Mouse (Mus musculus) MEL (cell line): ENCODE results near the gene Hey2. TPM values are rescaled to one million over a fixed set of nuclear protein-coding genes. Genes with fewer than 3 reads are reported as not detected.

ENCODE experiments used
- DNase-seq: peaks from one replicate; pipeline ENCODE4 v3.0.0; 2011; ENCODE audit warnings: low read depth, low spot score
- H3K27ac ChIP-seq: 2 replicates; pipeline ENCODE4 v1.5.1; 2012; ENCODE audit warnings: low read depth, mild to moderate bottlenecking, control low read depth, low read length, moderate library complexity; ENCODE audit not compliant: control insufficient read depth
- H3K27me3 ChIP-seq, 2 experiments: fragments of 150-350 bp in 1 of 2; sonication (generic) in 1 of 2; 2 replicates each; pipeline ENCODE4 v1.6.1; 2012; ENCODE audit warnings: low read length in 2 of 2, mild to moderate bottlenecking in 2 of 2, improper control_type of control experiment in 1 of 2, moderate library complexity in 1 of 2; ENCODE audit not compliant: insufficient read depth in 2 of 2, control insufficient read depth in 1 of 2
- H3K36me3 ChIP-seq, 2 experiments: 2 replicates each; pipeline ENCODE4 v1.6.1; 2012 to 2014; ENCODE audit warnings: low read length in 2 of 2, improper control_type of control experiment in 1 of 2, inconsistent platforms in 1 of 2, mild to moderate bottlenecking in 1 of 2; ENCODE audit not compliant: insufficient read depth in 2 of 2, control insufficient read depth in 1 of 2
- H3K4me1 ChIP-seq, 2 experiments: fragments of 150-350 bp in 1 of 2; sonication (generic) in 1 of 2; 2 replicates each; pipeline ENCODE4 v1.6.1; 2012; ENCODE audit warnings: low read length in 2 of 2, improper control_type of control experiment in 1 of 2, mild to moderate bottlenecking in 1 of 2; ENCODE audit not compliant: insufficient read depth in 2 of 2, control insufficient read depth in 1 of 2
- H3K4me3 ChIP-seq, 2 experiments: fragments of 150-350 bp in 1 of 2; sonication (generic) in 1 of 2; 2 replicates each; pipeline ENCODE4 v1.5.1; 2012; ENCODE audit warnings: low read depth in 2 of 2, low read length in 2 of 2, mild to moderate bottlenecking in 2 of 2, moderate library complexity in 2 of 2, control low read depth in 1 of 2, improper control_type of control experiment in 1 of 2; ENCODE audit not compliant: control insufficient read depth in 1 of 2, insufficient read depth in 1 of 2
- H3K79me2 ChIP-seq: 2 replicates; pipeline ENCODE4 v1.6.1; 2012; ENCODE audit warnings: mild to moderate bottlenecking, low read length, moderate library complexity; ENCODE audit not compliant: control insufficient read depth, poor library complexity, insufficient read depth
- H3K9ac ChIP-seq: 2 replicates; pipeline ENCODE4 v1.6.1; 2012; ENCODE audit warnings: low read depth, mild to moderate bottlenecking, control low read depth, low read length, moderate library complexity; ENCODE audit not compliant: control insufficient read depth, poor library complexity, severe bottlenecking
- H3K9me3 ChIP-seq: fragments of 150-350 bp; sonication (generic); replicated peaks from 2 replicates; pipeline ENCODE4 v1.6.1; 2012; ENCODE audit warnings: mild to moderate bottlenecking, low read length, improper control_type of control experiment, moderate library complexity; ENCODE audit not compliant: insufficient read depth
- CHD1 ChIP-seq: IDR thresholded peaks from 2 replicates; pipeline ENCODE4 v1.6.1; 2012; ENCODE audit warnings: low read depth, mild to moderate bottlenecking, inconsistent platforms, low read length, improper control_type of control experiment
- CHD2 ChIP-seq: IDR thresholded peaks from 2 replicates; pipeline ENCODE4 v1.6.1; 2011; ENCODE audit warnings: low read length, improper control_type of control experiment
- CTCF ChIP-seq, 3 experiments: IDR thresholded peaks in 2 of 3; conservative IDR thresholded peaks in 1 of 3; 2 replicates each; pipeline ENCODE4 v1.5.1; 2011 to 2012; ENCODE audit warnings: low read length in 3 of 3, low read depth in 2 of 3, mild to moderate bottlenecking in 2 of 3, improper control_type of control experiment in 1 of 3, inconsistent platforms in 1 of 3, mixed read lengths in 1 of 3, moderate library complexity in 1 of 3; ENCODE audit not compliant: control insufficient read depth in 1 of 3, insufficient read depth in 1 of 3, poor library complexity in 1 of 3, severe bottlenecking in 1 of 3
- E2F4 ChIP-seq: IDR thresholded peaks from 2 replicates; pipeline ENCODE4 v1.6.1; 2011; ENCODE audit warnings: low read depth, low read length, improper control_type of control experiment, borderline replicate concordance
- EP300 ChIP-seq, 2 experiments: IDR thresholded peaks; 2 replicates each; pipeline ENCODE4 v1.6.1; 2011; ENCODE audit warnings: improper control_type of control experiment in 2 of 2, low read length in 2 of 2, low read depth in 1 of 2, mild to moderate bottlenecking in 1 of 2
- ETS1 ChIP-seq: IDR thresholded peaks from 2 replicates; pipeline ENCODE4 v1.6.1; 2012; ENCODE audit warnings: low read depth, mild to moderate bottlenecking, inconsistent platforms, low read length, improper control_type of control experiment, moderate library complexity
- GABPA ChIP-seq: IDR thresholded peaks from 2 replicates; pipeline ENCODE4 v1.6.1; 2012; ENCODE audit warnings: low read depth, mild to moderate bottlenecking, inconsistent platforms, low read length, improper control_type of control experiment, moderate library complexity
- GATA1 ChIP-seq: IDR thresholded peaks from 2 replicates; pipeline ENCODE4 v1.6.1; 2011; ENCODE audit warnings: low read depth, low read length, improper control_type of control experiment
- HCFC1 ChIP-seq: IDR thresholded peaks from 2 replicates; pipeline ENCODE4 v1.6.1; 2012; ENCODE audit warnings: low read depth, mild to moderate bottlenecking, inconsistent platforms, low read length, improper control_type of control experiment, moderate library complexity
- JUND ChIP-seq: IDR thresholded peaks from 2 replicates; pipeline ENCODE4 v1.6.1; 2011; ENCODE audit warnings: low read depth, mild to moderate bottlenecking, improper control_type of control experiment, low read length
- KAT2A ChIP-seq: conservative IDR thresholded peaks from 2 replicates; pipeline ENCODE4 v1.6.1; 2012; ENCODE audit warnings: low read depth, low read length, improper control_type of control experiment, inconsistent platforms
- MAFK ChIP-seq: IDR thresholded peaks from 2 replicates; pipeline ENCODE4 v1.6.1; 2011; ENCODE audit warnings: low read depth, mild to moderate bottlenecking, low read length, improper control_type of control experiment, borderline replicate concordance
- MAX ChIP-seq: IDR thresholded peaks from 2 replicates; pipeline ENCODE4 v1.6.1; 2011; ENCODE audit warnings: low read length, improper control_type of control experiment
- MAZ ChIP-seq: IDR thresholded peaks from 2 replicates; pipeline ENCODE4 v1.6.1; 2012; ENCODE audit warnings: low read depth, mild to moderate bottlenecking, inconsistent platforms, low read length, improper control_type of control experiment
- MEF2A ChIP-seq: IDR thresholded peaks from 2 replicates; pipeline ENCODE4 v1.6.1; 2014; ENCODE audit warnings: low read depth, mild to moderate bottlenecking, inconsistent platforms, low read length, improper control_type of control experiment; ENCODE audit not compliant: poor library complexity, insufficient replicate concordance, severe bottlenecking; ENCODE audit errors: extremely low read depth
- MXI1 ChIP-seq: IDR thresholded peaks from 2 replicates; pipeline ENCODE4 v1.6.1; 2011; ENCODE audit warnings: mild to moderate bottlenecking, low read depth, low read length, improper control_type of control experiment
- MYB ChIP-seq: IDR thresholded peaks from 2 replicates; pipeline ENCODE4 v1.6.1; 2011; ENCODE audit warnings: mild to moderate bottlenecking, low read depth, low read length, improper control_type of control experiment
- MYC ChIP-seq: IDR thresholded peaks from 2 replicates; pipeline ENCODE4 v1.6.1; 2011; ENCODE audit warnings: low read depth, mild to moderate bottlenecking, low read length, improper control_type of control experiment, moderate library complexity
- NELFE ChIP-seq: IDR thresholded peaks from 2 replicates; pipeline ENCODE4 v1.6.1; 2011; ENCODE audit warnings: low read depth, low read length, improper control_type of control experiment
- NRF1 ChIP-seq: IDR thresholded peaks from 2 replicates; pipeline ENCODE4 v1.6.1; 2014; ENCODE audit warnings: low read depth, mild to moderate bottlenecking, inconsistent platforms, low read length, improper control_type of control experiment, moderate library complexity; ENCODE audit not compliant: poor library complexity, insufficient read depth, severe bottlenecking
- POLR2A ChIP-seq, 2 experiments: IDR thresholded peaks; 2 replicates each; pipeline ENCODE4 v1.6.1; 2011 to 2012; ENCODE audit warnings: low read length in 2 of 2, mild to moderate bottlenecking in 2 of 2, control low read depth in 1 of 2, improper control_type of control experiment in 1 of 2, low read depth in 1 of 2, moderate library complexity in 1 of 2; ENCODE audit not compliant: control insufficient read depth in 1 of 2, insufficient read depth in 1 of 2, poor library complexity in 1 of 2
- POLR2AphosphoS2 ChIP-seq: IDR thresholded peaks from 2 replicates; pipeline ENCODE4 v1.6.1; 2011; ENCODE audit warnings: low read length, improper control_type of control experiment
- RCOR1 ChIP-seq: IDR thresholded peaks from 2 replicates; pipeline ENCODE4 v1.6.1; 2012; ENCODE audit warnings: low read depth, mild to moderate bottlenecking, inconsistent platforms, low read length, improper control_type of control experiment
- SIN3A ChIP-seq: IDR thresholded peaks from 2 replicates; pipeline ENCODE4 v1.6.1; 2012; ENCODE audit warnings: low read length, improper control_type of control experiment, inconsistent platforms
- SMC3 ChIP-seq: IDR thresholded peaks from 2 replicates; pipeline ENCODE4 v1.6.1; 2011; ENCODE audit warnings: low read depth, low read length, improper control_type of control experiment
- TAL1 ChIP-seq: IDR thresholded peaks from 2 replicates; pipeline ENCODE4 v1.6.1; 2012; ENCODE audit warnings: mild to moderate bottlenecking, inconsistent platforms, low read length, moderate library complexity, mixed read lengths
- TBP ChIP-seq: IDR thresholded peaks from 2 replicates; pipeline ENCODE4 v1.8.0; 2011; ENCODE audit warnings: low read depth, low read length, improper control_type of control experiment
- TCF12 ChIP-seq: IDR thresholded peaks from 2 replicates; pipeline ENCODE4 v1.6.1; 2014; ENCODE audit warnings: low read depth, mild to moderate bottlenecking, inconsistent platforms, low read length, improper control_type of control experiment, moderate library complexity
- UBTF ChIP-seq: IDR thresholded peaks from 2 replicates; pipeline ENCODE4 v1.6.1; 2012; ENCODE audit warnings: low read depth, mild to moderate bottlenecking, inconsistent platforms, low read length, improper control_type of control experiment, moderate library complexity, borderline replicate concordance; ENCODE audit not compliant: insufficient read depth
- USF2 ChIP-seq, 2 experiments: IDR thresholded peaks; 2 replicates each; pipeline ENCODE4 v1.6.1; 2011 to 2012; ENCODE audit warnings: improper control_type of control experiment in 2 of 2, low read length in 2 of 2, borderline replicate concordance in 1 of 2, inconsistent platforms in 1 of 2, low read depth in 1 of 2, mild to moderate bottlenecking in 1 of 2; ENCODE audit not compliant: insufficient read depth in 1 of 2
- ZC3H11A ChIP-seq: IDR thresholded peaks from 2 replicates; pipeline ENCODE4 v1.6.1; 2012; ENCODE audit warnings: low read depth, mild to moderate bottlenecking, inconsistent platforms, low read length, improper control_type of control experiment
- ZKSCAN1 ChIP-seq: IDR thresholded peaks from 2 replicates; pipeline ENCODE4 v1.6.1; 2012; ENCODE audit warnings: low read depth, mild to moderate bottlenecking, inconsistent platforms, low read length, improper control_type of control experiment, moderate library complexity
- ZNF384 ChIP-seq: IDR thresholded peaks from 2 replicates; pipeline ENCODE4 v1.6.1; 2012; ENCODE audit warnings: low read depth, mild to moderate bottlenecking, inconsistent platforms, low read length, improper control_type of control experiment
- polyA plus RNA-seq, 2 experiments: library from polyadenylated mRNA; stranded (reverse) in 1 of 2; unstranded in 1 of 2; fragments of >175 nt in 1 of 2; fragments of >200 nt in 1 of 2; gene quantifications; 2 replicates each; pipeline versions ENCODE4 v1.2.1 to v1.2.4; 2012; ENCODE audit warnings: low replicate concordance in 2 of 2, low read depth in 1 of 2; ENCODE audit not compliant: insufficient read length in 2 of 2, insufficient read depth in 1 of 2, missing spikeins in 1 of 2
- total RNA-seq: library from RNA; depleted of rRNA; stranded (reverse); fragments of 300-350 nt; gene quantifications from 2 replicates; pipeline ENCODE4 v1.2.3, GENCODE M21; 2012

Hey2 gene
- total and polyA plus RNA-seq, 3 experiments = 0.08 TPM; not detected in 2

- TF ChIP-seq TBP = no peak
- TF ChIP-seq E2F4 = no peak
- no peak for TF ChIP-seq JUND
- no peak for TF ChIP-seq CHD2
- TF ChIP-seq ZC3H11A = peak; percentile 68
- no peak for TF ChIP-seq MAFK
- no peak for TF ChIP-seq HCFC1
- TF ChIP-seq ETS1 = no peak
- TF ChIP-seq GATA1 = no peak
- no peak for TF ChIP-seq GABPA
- no peak for TF ChIP-seq KAT2A
- TF ChIP-seq MAZ = no peak
- no peak for TF ChIP-seq UBTF
- TF ChIP-seq CTCF (IDR thresholded peaks at IDR 0.05 in 2 of 3, conservative IDR thresholded peaks at IDR 0.05 in 1 of 3; ENCODE audit: control insufficient read depth in 1 of 3, insufficient read depth in 1 of 3, low read depth in 2 of 3, low read length in 3 of 3, poor library complexity in 1 of 3, severe bottlenecking in 1 of 3) = peak; percentile 18 to 79 (median 32); a peak in 3 of 6 replicates
- no peak for TF ChIP-seq NELFE
- no peak for TF ChIP-seq MYC
- no peak for TF ChIP-seq USF2 (IDR thresholded peaks at IDR 0.05; ENCODE audit: borderline replicate concordance in 1 of 2, insufficient read depth in 1 of 2, low read depth in 1 of 2, low read length in 2 of 2)
- peak; percentile 85 for TF ChIP-seq SMC3
- no peak for TF ChIP-seq RCOR1
- no peak for TF ChIP-seq MAX
- TF ChIP-seq TCF12 = no peak
- no peak for TF ChIP-seq NRF1
Observed at GRCm38 (mm10) chr10:30825049-30825448, 17.6 kb downstream of the Hey2 start (continued).

- Histone ChIP-seq H3K4me1 (no peaks in the 10 kb centered on the region), H3K36me3 (no peaks in the 10 kb centered on the region), H3K9ac (peak overlapping the region; percentile 61), H3K4me3 (peak overlapping the region; percentile 61 to 93), H3K27me3 (no peaks in the 10 kb centered on the region; a peak in 1 of 4 replicates), H3K27ac (no peak overlapping the region), H3K79me2 (no peaks in the 10 kb centered on the region), H3K9me3 (no peaks in the 10 kb centered on the region)
- peak; percentile 90 for DNase-seq
- TF ChIP-seq GABPA = no peak
- TF ChIP-seq ZNF384 = no peak
- peak; percentile 100 for TF ChIP-seq TBP
- TF ChIP-seq CHD1 = no peak
- TF ChIP-seq RCOR1 = no peak
- TF ChIP-seq E2F4 = no peak; the same call in 1 of the 2 replicates
- no peak for TF ChIP-seq JUND
- no peak for TF ChIP-seq MYB
- TF ChIP-seq HCFC1 = no peak
- TF ChIP-seq MEF2A = no peak
- no peak for TF ChIP-seq POLR2AphosphoS2
- no peak for TF ChIP-seq CHD2
- TF ChIP-seq ETS1 = no peak
- TF ChIP-seq ZC3H11A = peak; percentile 83
- no peak for TF ChIP-seq NRF1
- no peak for TF ChIP-seq UBTF
- peak; percentile 98 for TF ChIP-seq MAFK
- TF ChIP-seq POLR2A (IDR thresholded peaks at IDR 0.05; ENCODE audit: control insufficient read depth in 1 of 2, insufficient read depth in 1 of 2, low read depth in 1 of 2, low read length in 2 of 2, poor library complexity in 1 of 2) = no peak
- TF ChIP-seq NELFE = no peak
- TF ChIP-seq KAT2A = peak; percentile 66; the same call in 1 of the 2 replicates
- no peak for TF ChIP-seq EP300 (IDR thresholded peaks at IDR 0.05; ENCODE audit: low read depth in 1 of 2, low read length in 2 of 2)
- TF ChIP-seq MAX = no peak
- peak; percentile 85 for TF ChIP-seq SMC3
- no peak for TF ChIP-seq MXI1
- peak; percentile 41; the same call in 1 of the 2 replicates for TF ChIP-seq SIN3A
- no peak for TF ChIP-seq TAL1
- 0 out of 2 replicates have a peak, but pooled peaks have one; percentile 17 for TF ChIP-seq GATA1
- no peak for TF ChIP-seq ZKSCAN1
- no peak for TF ChIP-seq MYC
- TF ChIP-seq MAZ = no peak
Observed at GRCm38 (mm10) chr10:30810967-30811293, 31.7 kb downstream of the Hey2 start.
